Mouse (Mus musculus) lung, postnatal 10 days (tissue): ENCODE results near the gene Arl3.
"Not testable (repeated sequence)": the region's sequence is repeated elsewhere in the genome, so short reads cannot be mapped to it uniquely, and the experiment has no call there.

ENCODE experiments used
- DNase-seq: peaks from one replicate; pipeline ENCODE4 v3.0.0; 2021

Gene Arl3

GRCm38 (mm10) chr19:46587823-46588508, 15.0 kb upstream of the Arl3 start:
- peak; percentile 91 for DNase-seq

- no peak for DNase-seq
These were observed 2.2 kb upstream of the Arl3 start for GRCm38 (mm10) chr19:46575196-46575595.

DNA sequence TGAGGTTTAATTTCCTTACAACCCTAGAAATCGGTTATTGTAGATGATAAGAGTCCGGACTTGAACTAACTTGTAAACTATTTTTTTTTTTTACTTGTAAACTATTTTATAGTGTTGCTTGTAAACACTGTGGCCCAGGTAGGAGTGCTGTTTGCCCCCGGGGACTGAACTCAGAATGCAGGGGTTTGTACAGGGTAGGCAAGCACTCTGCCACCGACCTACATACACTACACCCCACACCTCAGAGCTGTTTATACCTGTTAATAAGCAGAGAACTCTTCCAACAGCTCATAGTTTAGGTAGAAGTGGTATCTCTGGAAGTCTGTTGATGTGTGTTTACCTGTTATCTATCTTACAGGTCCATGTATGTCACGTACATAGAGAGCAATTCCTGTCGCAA, 992 bp upstream of the Arl3 start:
- DNase-seq = no peak

DNA sequence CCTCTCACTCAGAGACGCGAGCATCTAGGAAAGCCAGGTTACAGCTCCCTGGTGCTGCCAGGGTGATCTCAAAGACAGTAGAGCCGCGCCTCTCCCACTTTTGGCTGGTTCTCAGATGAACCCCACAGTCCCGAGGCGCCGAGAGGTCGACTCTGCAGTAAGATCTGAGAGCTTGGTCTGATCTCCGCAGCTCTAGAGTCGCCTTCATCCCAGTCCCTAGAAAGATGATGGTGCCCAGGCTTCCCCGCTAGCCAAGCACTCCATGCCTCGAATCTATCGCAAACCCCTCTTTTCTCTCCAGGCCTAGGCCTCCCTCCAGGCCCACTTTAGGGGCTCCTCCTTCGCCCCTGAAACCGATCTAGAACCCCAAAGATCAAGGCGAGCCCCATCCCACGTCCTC, 450 bp downstream of the Arl3 start:
- peak; percentile 26 for DNase-seq

- no peak for DNase-seq
These were observed 1.1 kb downstream of the Arl3 start for GRCm38 (mm10) chr19:46571878-46572244.

GRCm38 (mm10) chr19:46571211-46571877, 1.7 kb downstream of the Arl3 start:
- DNase-seq = not testable (repeated sequence)

- DNase-seq = no peak
These were observed 8.9 kb downstream of the Arl3 start for GRCm38 (mm10) chr19:46564043-46564462.

- DNase-seq = no peak
These were observed 9.4 kb downstream of the Arl3 start for GRCm38 (mm10) chr19:46563603-46564002.

DNA sequence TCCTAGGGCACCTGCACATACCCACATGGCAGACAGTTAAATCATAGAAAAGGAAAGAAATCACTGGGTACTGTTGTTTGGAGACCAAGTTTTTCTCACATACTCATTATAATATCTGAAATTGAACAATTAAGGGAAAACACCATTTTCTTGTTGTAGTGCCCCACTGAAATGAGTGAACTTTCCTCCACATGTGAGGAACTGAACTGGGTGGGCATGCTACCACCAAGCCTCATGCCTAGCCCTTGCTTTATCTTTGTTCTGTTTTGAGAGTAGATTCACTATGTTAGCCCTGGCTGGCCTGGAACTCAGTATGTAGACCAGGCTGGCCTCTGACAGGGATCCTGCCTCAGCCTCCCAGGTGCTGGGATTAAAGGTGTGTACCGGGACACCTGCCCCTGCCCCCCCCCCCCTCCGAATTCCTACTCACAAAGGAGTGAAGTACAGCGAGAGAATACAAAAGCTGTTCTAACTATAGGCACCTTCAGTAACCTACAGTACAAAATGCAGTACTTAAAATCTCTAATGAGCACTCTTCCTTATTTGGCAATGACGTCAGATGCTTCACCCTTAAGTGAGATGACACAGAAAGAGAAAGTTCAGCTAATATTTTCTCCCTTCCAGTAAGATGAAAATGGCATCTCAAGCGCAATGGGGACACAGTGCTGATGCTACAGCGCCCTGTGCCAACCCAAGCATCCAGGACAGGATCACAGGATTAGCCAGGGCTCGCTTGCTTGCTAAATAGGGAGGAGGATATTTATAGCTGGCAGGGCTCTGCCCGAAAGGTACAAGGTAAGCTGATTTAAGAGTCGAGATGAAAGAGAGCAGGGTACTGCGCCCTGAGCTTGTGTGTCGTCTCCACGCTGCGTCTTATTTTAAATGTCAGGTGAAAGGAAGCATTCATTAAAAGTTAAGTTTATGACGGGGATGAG, 10.2 kb downstream of the Arl3 start:
- DNase-seq = no peak

DNA sequence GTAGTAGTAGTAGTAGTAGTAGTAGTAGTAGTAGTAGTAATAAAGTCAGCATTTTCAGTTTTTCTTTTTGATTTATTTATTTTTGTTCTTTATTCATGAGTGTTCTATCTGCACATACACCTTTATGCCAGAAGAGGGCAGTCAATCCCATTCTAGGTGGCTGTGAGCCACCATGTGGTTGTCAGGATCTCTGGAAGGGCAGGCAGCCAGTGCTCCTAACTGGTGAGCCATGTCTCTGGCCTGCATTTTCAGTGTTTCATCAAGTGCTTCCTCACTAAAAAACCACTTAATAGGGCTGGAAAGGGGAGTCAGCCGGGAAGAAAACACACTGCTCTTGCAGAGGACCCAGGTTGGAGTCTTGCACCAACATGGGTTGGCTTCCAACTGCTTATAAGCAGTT, 10.9 kb downstream of the Arl3 start:
- peak; percentile 84 for DNase-seq

GRCm38 (mm10) chr19:46558631-46559030, 14.4 kb downstream of the Arl3 start:
- DNase-seq = peak; percentile 45

GRCm38 (mm10) chr19:46558009-46558408, 15.0 kb downstream of the Arl3 start:
- DNase-seq = no peak

GRCm38 (mm10) chr19:46553541-46553955, 19.4 kb downstream of the Arl3 start:
- DNase-seq = peak; percentile 71

- no peak for DNase-seq
These were observed 20.5 kb downstream of the Arl3 start for GRCm38 (mm10) chr19:46552496-46552895.

GRCm38 (mm10) chr19:46550385-46550784, 22.6 kb downstream of the Arl3 start:
- DNase-seq = no peak

DNA sequence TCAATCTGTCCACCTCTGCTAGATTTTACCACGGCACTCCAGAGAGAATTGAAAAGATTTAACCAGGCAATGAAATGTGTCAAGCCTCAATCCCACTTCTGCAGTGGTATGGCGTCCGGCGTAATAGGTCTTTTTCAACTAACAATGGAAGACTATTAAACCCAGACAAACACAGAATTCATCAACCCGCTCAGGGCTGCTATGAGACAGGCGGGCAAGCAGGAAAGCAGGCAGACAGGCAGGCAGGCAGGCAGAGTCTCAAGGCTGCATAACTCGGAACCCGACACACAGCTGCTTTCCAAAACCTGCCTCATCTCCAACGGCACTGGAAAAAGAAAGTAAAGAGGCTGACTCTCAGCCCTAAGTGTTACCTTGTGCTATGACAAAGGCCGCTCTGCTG, 24.9 kb downstream of the Arl3 start:
- DNase-seq = no peak

DNA sequence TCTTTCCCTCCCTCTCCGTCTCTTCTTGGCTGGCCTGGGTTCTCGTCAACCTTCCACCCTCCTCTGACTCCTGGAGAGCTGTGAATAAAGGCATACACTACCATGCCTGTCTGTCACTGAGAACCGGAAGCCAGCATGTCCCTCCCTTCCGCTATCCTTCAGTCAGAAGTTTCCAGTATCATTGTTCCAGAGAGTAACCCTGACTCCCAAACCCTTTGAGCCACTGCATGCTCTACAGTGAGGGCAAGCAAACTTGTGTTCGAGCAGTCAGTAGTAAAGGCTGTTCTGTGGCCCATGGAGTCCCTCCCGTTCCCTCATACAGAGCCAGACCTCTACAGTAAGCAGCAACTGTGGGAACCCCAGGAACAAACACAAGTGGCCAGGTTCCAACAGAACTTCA, 25.4 kb downstream of the Arl3 start:
- DNase-seq = no peak

DNA sequence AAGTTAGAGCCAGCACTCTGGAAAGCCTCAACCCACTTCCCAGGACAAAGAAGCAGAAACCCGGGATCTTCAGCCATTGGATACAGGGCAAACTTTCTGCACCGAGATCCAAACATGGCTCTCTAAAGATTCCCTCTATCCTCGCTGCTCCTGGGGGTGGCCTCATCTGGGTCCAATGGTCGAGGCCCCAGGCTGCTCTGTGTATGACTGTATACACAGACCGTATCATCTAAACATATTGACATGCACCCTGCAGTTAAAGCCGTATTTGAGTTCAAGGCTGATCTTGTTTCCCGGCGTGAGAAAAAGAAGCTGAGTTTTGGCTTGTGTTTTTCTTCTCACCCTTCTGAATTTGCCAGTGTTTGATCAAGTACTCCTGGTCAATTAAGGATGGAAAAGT, 30.2 kb downstream of the Arl3 start:
- no peak for DNase-seq

- DNase-seq = peak; percentile 34
These were observed 34.8 kb downstream of the Arl3 start for GRCm38 (mm10) chr19:46538213-46538612.

GRCm38 (mm10) chr19:46537357-46537756, 35.6 kb downstream of the Arl3 start:
- no peak for DNase-seq

DNA sequence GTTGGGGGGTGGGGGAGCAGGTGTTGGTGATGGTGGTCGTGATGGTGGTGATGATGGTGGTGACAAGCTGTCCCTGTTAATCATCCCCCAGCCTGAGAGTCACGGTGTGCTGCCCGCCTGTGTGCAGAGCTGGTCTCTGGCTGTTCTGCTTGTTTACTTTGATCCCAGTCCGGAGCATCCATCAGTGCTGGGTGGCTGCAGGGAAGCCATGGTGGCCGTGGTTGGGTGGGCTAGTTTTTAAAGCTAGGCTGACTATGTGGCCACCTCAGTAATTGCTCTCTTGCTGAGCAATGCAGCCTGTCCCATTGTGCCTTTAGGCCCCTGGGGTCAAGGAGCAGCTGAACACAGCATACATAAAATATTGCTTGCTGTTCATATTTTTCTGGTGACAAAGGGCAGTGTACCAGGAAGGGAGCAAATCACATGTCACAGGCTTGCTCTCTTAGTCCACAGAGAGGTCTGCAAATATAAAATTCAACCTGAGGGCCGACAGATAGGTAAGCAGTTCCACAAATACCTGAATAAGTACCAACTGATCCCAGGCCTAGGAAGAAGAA, 38.4 kb downstream of the Arl3 start:
- no peak for DNase-seq

DNA sequence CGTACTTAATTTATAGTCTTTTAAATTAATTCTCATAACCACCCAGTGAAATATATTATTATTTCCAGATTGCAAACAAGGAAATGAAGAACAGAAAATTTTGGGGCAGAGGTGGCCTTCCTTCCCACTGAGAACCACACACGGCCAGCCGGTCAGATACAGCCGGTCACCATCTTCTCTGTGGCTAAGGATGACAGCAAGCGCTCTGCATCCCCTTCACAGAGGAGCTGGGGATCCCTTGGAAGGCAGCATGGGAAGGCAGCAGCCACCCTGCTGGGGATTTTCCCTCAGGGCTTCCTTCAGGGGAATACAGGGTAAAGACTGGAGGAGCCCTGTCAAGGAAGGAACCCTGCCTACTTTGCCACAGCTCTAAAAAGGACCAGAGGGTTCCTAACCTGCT, 39.5 kb downstream of the Arl3 start:
- no peak for DNase-seq

DNA sequence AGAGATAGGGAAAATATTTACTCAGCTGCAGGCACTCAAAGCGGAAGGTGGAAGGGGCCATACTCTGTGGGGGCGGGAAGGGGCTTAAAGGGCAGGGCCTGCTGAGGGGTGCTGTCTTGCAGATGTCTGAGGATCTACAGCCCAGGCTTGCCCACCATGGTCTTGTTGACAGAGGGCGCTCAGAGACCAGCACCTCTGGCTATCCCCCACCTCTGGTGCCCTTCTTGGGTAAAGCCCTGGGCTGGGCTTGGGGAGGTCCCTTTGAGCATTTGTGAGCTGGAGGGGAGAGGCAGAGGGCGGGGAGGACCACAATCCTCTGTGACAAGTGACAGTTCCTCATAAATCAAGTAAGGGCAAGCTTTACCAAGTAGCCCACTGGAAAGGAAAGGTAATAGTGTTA, 39.9 kb downstream of the Arl3 start:
- DNase-seq = no peak
